Mouse (Mus musculus): ENCODE results near the gene Angptl4. TPM values are rescaled to one million over a fixed set of nuclear protein-coding genes. Genes with fewer than 3 reads are reported as not detected.

Gene Angptl4
- total RNA-seq, 2 experiments from 2014 or later = 8.1 to 13.3 TPM

DNA sequence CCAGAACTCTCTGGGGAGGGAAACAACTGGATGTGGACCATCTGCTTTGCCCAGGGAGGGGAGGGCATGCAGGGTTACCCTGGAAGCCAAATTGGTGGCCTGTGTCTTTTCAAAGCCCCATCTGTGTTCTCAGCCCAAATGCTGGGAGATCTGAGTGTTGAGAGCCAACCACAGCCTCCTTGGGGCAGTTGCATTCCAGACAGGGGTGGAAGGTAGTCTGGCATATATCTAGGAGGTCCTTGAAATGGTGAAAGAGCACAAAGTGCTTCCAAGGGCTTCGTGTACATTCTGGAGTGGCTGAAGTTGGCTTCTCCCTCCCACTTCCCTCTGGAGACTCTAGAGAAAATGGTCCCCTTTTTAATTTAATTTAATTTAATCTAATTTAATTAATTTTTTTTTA lies 23.1 kb upstream of the Angptl4 start:
- no peak for DNase-seq

DNA sequence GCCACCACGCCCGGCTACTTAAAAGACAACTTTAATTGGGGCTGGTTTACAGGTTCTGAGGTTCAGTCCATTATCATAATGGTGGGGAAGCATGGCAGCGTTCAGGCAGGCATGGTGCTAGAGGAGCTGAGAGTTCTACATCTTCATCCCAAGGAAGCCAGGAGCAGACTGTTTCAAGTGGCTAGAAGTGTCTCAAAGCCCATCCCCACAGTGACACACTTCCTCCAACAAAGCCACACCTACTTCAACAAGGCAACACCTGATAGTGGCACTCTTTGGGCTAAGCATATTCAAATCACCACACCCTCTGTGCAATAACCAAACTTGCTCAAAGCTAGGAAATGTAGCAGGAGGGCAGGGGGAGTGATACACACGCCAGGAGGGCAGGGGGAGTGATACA lies 22.6 kb upstream of the Angptl4 start:
- no peak for DNase-seq

DNA sequence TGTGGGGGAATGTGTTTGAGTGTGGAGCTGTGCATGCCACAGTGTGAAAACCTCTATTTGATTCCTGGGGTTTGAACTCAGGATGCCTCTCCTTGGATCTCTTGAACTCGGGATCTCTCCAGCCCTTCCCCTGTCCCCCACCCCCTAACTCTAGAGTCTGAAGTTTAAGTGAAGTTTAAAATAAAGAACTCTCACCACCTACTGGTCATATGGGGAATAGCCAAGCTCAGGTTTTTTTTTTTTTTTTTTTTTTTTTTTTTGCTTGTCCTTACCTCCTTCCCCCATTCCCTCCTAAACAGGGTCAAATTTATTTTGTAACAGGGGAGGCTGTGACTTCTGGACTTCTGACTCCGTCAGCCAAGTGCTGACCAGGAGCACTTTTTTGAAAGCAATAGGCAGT lies 20.6 kb upstream of the Angptl4 start:
- no peak for DNase-seq

DNA sequence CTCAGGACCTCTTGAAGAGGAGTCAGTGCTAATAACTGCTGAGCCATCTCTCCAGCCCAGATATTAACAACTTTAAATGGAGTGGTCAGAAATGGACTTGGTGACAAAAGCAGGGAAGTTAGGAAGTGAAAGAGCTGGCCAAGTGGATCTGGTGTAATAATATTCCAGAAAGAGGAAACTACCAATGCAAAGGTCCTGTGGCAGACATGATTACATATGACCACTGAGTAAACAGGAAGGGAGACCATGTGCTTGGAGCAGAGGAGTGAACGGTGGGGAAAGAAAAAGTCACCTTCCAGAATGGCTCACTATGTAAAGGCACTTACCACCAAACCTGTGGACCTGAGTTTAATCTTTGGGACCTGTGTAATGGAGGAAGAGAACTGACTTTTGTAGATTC lies 17.6 kb upstream of the Angptl4 start:
- DNase-seq = no peak

DNA sequence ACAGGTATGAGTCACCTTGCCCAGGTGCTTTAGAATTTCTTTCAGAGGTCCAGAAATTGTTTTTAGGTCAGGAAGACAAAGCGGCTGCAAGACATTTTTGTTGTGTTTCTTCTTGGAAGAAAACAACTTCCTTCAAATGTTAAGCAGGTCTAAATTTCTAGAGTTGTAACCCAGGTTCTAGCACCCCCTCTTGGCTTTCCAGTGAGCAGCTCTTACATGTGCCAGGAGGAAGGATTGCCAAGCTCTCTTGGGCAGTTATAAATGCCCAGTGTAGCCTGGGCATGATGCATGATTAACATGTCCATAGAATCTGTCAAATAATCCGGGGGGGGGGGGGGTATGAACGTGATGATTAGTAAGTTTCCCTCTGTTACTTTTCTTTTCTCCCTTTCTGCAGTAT lies 16.7 kb upstream of the Angptl4 start:
- DNase-seq = no peak

DNA sequence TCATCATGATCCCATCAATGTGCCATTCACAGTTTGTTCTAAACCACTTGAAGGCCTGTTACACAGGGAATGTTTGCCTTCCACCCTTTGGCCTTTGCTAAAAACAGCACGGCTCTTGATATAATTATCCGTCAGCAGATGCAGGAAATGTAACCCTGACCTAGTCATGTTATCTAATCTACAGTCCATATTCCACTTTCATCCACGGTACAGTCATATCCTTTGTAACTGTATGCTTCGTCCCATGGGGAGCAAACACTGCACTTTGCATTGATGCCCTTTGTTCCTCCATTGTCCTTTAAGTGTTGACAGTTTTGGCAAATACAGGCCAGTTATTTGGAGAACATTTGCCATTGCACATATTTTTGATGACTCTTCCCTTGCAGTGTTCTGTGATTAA lies 7.1 kb upstream of the Angptl4 start:
- peak; percentile 20 for DNase-seq

DNA sequence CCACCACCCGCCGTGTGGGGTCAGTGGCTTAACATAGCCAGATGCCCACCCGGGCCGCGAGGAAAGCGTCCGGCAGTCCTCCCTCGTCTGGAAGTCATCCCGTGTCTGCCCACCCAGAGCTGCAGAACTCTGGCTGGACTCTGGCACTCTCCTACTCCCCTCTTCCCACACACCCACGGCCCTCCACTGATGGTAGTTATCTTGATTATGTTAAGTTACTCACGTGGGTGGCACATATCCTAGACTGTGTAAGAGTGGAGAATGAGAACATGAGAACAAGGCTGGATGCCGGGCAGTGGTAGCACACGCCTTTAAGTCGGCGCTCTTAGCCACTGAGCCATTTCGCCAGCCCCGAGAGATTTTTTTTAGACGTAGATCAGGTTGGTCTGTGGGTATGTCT lies 4.7 kb upstream of the Angptl4 start:
- DNase-seq = no peak

DNA sequence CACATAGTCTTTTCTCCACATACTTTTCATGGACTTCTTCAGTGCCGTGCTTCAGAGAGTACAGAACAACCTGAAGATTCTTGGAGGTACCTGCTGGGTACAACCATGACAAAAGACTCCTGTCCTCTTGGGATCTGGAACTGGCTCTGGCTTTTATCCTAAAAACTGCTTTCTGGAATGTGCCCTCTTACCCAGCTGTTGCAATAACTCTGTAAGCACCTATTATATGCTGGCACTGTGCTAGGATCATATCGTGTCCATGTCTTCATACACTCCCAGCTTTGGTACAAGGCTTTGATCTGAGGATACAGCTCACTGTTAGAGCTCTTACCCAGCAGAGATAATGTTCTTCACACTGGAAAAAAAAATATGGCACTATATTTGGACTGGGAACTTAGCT lies 3.3 kb upstream of the Angptl4 start:
- DNase-seq = no peak

DNA sequence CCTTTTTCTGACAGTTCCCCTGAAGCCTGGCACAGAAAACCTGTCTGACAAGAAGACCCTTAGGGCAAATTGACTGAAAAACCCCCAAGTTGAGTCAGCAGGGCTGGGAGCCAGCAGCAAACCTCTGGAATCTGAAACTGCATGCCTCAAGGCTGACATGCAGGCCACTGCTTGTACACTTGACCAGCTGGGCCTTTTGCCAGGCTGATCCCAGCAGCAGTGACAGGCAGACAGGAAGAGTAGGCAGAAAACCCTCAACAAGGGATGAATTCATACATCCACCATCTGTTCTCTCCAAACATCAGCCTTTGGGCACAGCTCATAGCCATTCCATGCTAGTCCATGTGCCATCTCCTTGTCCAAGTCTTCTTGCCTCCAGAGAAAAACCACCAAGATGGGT lies 1.8 kb upstream of the Angptl4 start:
- peak; percentile 78 for DNase-seq

DNA sequence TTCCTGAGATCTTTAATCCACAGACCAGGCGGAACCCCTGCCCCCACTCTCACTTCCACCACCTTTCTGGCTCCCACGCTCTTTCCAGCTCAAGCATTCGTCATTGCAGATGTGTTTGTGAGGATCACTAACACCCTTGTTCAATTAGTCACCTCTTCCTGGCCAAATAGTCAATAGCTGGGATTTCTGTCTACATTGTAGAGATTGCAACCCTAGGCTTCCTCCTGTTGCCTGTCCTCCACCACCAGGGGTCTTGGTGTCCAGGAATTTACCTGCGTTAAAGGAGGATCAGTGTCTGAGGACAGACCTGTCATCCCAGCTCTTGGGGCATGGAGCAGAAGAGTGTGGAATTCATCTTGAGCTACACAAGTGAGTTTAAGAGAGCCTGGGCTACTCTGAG lies 437 bp upstream of the Angptl4 start:
- no peak for DNase-seq

DNA sequence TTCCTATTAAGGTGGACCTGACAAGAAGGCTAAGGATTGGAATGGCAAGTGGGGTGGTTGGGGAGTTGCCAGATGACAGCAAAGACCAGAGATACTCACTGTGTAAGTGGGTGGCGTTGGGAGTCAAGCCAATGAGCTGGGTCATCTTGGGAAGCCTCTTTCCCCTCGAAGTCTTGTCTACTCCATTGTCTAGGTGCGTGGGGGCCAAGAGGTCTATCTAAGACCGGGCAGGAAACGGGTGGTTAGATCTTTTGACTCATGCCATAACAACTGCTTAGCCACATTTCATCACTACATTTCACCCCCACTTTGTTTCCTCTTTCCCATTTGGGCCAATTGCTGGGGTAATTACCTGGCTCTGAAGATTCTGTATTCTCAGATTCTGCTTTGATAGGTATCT lies 1.2 kb downstream of the Angptl4 start:
- no peak for DNase-seq

DNA sequence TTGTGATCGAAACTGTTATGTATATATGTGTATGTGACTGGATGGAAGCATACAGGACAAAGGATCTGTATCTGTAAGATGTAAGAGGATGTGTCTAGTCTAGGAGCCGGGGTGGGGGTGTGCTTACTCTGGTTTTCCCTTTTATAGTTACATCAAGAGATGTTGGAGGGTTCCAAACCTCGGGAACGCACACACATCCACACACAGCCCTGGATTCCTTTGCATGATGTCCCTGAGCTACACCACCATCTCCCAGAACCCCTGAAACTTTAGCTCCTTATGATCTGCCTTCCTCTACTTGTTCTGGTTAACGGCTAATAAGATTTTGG lies 1.7 kb downstream of the Angptl4 start:
- no peak for DNase-seq

DNA sequence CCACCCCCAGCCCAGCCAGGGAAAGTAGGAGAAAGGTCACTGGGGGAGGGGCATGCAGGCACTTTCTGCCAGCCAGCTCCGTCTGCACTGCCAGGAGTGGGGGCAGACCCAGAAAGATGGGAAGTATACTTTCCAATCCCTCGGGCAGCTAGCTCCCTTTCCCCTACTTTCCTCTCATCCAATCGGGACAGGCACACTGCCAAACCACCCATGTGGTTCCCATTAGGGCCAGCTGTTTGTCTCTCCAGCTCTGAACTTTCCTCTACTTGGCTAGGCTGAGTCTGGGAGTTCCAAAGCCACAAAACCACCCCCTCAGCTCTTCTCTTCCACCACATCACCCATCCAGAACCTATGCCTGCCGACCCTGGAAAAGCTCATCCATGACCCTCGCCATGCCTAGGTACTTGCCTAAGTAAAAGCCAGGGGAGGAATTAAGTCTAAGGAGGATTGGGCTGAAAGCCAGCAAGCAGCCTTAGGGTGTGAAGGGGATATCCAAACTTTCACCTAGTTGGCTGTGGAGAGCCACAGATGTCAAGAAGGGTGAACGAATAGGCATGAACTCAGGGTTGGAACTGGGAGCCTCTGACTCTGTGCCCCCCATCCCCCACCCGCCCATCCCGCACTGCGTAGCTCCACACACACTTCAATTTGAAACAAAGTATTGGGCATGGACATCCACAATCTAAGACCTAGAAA lies 2.2 kb downstream of the Angptl4 start:
- peak; percentile 93 for DNase-seq

DNA sequence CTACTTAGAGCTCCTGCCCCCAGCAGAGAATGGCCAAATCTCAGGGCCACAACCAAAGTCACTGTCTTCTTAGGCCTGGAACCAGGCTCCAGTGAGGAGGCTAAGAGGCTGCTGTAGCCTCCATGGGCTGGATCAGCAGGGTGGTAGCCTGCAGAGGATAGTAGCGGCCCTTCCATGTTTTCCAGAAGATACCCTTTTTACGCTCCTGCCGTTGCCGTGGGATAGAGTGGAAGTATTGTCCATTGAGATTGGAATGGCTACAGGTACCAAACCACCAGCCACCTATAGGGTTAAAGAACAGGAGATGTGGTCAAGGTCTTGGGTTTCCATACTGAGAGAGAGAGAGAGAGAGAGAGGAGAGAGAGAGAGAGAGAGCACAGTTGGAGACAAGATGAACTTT lies 6.3 kb downstream of the Angptl4 start:
- no peak for DNase-seq

DNA sequence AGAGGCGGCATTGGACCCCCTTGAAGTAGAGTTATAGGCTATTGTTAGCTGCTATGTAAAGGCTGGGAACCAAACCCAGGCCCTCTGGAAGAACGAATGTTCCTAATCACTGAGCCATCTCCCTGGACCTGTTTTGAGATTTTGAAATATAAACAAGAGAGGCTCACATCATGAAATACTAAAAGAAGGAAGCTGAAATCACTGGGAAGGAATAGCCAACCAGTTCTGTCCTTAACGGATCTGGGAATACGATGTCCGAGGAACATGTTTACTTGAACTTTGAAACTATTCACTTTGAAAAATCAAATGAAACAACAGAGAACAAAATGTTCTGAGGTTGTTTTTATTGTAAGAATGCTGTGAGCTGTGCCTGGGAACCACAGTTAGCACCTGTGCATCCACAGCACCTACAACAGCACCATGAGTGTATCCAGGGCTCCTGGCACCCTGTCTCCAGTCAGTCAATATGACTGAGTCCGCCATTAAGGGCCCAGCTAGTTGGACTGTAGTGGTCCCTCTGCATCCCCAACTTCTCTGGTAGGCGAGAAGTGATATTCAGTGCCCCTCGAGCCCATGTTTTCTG lies 7.0 kb downstream of the Angptl4 start:
- DNase-seq = no peak

DNA sequence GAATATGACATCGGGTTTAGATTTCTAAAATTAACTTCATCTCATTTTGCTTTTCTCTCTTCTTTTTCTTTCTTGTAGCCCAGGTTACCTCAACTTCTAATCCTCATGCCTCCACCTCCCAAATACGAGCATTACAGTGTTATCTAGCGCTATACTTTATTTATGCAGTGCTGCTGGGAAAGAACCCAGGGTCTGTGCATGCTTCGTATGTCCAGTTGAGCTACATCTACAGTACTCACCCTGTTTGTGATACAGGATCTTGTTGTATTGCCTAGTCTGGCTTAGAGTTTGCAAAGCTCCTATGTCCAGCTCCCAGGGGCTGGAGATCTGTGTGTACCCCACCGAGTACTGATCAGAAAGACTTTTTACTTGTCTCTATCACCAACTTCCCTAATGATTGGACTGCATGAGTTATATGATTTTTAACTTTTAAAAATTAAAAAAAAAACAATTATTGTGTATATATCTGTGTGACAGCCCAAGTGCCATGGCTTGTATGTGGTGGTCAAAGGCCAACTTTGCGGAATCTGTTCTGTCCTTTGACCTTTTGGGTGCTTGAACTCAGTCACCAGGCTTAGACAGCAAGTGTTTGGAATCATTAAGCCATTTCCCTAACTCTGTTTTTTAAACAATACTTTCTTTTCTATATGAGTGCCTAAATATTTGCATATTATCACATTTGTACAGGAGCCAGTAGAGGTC lies 7.6 kb downstream of the Angptl4 start:
- DNase-seq = no peak

DNA sequence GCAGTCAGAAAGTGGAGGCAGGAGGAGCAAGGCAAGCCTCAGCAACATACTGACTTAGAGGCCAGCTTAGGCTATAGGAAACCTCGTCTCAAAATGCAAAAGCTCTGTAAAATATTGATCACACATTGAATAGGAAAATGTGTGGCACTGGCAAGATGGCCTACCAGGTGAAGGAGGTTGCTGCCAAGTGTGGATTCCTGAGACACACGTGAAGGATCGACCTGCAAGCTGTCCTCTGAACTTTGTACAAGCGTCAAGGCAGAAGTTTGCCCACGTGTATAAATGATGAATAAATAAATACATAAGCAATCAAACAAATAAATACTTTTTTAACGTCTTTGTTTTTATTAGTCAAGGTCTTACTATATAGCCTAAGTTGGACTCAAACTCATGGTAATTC lies 8.2 kb downstream of the Angptl4 start:
- DNase-seq = no peak

DNA sequence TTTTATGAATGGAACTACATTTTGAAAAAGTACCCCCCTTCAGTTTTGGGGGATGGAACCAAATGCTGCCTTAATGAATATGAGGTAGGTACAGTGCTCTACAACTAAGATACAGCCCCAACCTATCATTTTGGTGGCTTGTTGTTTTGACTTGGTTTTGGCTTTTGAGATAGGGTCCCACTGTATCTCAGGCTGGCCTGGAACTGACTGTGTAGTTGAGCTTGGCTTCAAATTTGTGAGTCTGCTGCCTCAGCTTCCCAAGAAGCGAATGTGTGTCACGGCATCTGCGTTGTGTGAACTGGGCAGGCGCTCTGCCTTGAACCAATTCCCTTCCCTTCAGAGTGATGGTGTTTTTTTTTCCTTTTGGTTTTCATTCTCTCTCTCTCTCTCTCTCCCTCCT lies 10.0 kb downstream of the Angptl4 start:
- DNase-seq = no peak

DNA sequence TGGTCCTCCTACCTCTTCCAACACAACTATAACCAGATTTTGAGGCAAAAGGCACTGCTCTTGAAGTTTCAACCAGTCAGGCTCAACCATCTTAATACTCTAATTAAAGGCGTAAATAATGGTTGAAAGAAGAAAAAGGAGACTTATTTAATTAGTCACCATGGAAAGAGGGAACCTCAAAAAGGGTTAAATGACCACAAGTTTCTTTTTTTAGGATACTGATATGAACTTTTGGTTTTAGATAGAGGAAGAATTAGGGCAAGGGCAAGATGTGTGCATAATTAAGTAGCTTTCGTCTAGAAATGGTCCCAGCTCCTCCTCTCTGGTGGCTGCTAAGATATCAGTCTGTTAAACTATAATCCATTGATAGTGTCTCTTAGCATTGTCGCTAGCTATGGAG lies 15.2 kb downstream of the Angptl4 start:
- no peak for DNase-seq

DNA sequence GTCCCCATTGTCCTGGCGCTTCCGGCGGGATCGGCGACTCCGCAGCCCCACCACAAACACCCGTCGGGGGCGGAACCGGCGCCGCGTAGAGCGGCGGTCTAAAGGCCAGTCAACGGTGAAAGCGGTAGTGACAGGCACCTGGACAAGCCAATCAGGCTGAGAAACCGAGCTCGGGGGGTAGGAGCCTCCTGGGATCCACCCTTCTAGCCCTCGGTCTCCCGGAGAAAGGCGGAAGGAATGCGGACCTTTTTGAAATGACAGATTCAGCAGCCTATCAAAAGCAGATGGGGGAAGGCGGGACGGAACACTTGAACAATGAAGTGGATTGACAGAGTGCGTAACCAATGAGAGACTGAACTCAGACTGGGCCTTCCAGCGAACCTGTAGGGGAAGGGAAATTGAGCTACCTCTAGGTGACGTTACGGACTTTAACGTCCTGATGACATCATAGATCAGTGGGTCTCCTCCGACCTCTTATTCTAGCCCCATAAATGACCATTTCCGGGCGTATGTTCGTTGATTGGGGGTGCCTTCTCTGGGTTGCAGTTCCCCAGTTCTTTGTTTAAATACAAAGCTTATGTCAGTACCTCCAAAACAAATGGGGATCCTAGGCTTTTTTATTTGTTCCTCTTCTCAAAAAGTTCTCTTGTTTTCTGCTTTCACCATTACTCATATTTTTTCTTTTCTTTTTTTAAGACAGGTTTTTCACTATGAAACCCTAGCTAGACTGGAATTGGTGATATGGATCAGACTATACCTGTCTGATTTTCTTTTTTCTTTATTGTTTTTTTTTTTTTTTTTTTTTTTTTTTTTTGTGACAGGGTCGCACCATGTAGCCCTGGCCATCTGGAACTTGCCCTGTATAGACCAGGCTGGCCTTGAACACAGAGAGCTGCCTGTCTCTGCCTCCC lies 21.1 kb downstream of the Angptl4 start, which contains the start of gene Rab11b:
Gene Rab11b, minus strand, starts transcription at position 276 of the 911 bp plus-strand sequence.
- peak; percentile 100 for DNase-seq

DNA sequence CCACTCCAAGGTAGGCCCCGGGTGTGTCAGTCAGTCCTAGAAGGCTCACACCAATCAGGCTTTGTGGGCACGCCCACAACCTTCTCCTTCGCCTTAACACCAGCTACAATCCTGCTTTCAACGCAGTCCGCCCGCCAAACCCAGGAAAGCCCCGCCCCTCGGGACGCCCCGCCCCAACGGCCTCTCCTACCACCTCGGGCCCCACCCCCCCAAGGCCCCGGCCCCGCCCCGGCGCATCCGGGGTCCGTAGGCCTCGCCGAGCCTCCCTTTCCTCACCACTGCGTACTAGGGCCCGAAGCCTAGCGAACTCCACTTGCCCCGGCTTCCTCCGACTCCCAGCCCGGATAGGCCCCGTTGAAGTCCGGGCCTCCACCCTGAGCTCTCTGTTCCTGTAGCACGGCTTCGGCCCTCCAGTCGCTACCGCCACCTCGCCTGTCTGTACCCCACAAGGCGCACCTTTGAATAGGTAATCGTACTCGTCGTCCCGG lies 21.8 kb downstream of the Angptl4 start:
- DNase-seq = peak; percentile 93

DNA sequence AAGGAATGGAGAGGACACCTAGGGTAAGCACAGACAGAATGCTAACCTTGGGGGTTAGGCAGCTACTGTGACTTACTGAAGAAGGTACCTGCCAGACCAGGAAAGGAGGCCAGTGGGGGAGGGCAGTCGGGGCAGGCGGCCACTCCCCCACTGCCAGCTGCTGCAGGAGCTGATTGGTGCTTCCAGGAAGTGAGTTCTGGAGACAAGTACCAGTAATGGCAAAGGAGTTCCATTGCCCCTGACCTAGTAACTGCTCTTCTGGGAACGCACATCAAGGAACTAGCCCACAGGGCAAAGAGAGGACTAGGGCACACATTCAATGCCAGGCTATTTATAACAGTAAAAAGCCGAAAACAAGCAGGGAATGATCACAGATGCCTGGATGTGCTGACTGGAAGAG lies 24.4 kb downstream of the Angptl4 start:
- peak; percentile 74 for DNase-seq

All from gastrocnemius, postnatal 25 days (tissue).